Mouse (Mus musculus): ENCODE measurements around the gene C1ql4. TPM values are rescaled to one million over a fixed set of nuclear protein-coding genes. Genes with fewer than 3 reads are reported as not detected.

C1ql4 gene
- polyA plus RNA-seq, 1 experiment from 2014 or later: 0.27 TPM

DNA sequence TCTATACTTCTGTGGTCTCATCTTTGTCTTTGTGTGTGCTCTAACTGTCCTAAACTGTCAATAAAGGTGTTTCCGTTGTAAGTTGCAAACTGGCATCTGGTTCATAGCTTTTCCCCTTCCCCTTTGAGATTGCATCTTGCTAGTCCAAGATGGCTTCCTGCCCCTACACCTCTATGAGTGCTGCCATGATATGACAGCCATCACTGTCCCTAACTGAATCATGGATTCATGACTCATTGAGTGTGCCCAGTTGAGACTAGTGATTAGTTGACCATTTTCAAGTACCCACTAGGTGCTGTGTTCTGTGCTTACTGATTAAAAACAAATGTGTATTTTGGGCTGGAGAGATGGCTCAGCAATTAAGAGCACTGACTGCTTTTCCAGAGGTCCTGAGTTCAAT lies 49.6 kb downstream of the C1ql4 start:
- H3K36me3 ChIP-seq (ENCODE audit: control insufficient read depth, insufficient read depth, low read length): peaks cover 14% of the 10 kb centered on the region
- H3K9ac ChIP-seq (ENCODE audit: low read depth, low read length): no peak overlapping the region
- H3K27ac ChIP-seq (ENCODE audit: low read depth, low read length): no peak overlapping the region
- no peak overlapping the region for H3K4me3 ChIP-seq (ENCODE audit: low read depth, low read length)
- H3K27me3 ChIP-seq (ENCODE audit: control insufficient read depth, insufficient read depth, low read length): no peaks in the 10 kb centered on the region
- no peaks in the 10 kb centered on the region for H3K9me3 ChIP-seq (replicated peaks; ENCODE audit: control insufficient read depth, low read length)
- no peak for ATAC-seq (replicated peaks; ENCODE audit: insufficient number of reproducible peaks, low FRiP score, low TSS enrichment)
- 100% methylated on average over 1 of the region's 1 CpGs for WGBS (ENCODE audit: insufficient replicate concordance)
- no peak overlapping the region for H3K4me2 ChIP-seq
- peaks cover 11% of the 10 kb centered on the region for H3K4me1 ChIP-seq (ENCODE audit: control insufficient read depth, insufficient read depth, low read length)

DNA sequence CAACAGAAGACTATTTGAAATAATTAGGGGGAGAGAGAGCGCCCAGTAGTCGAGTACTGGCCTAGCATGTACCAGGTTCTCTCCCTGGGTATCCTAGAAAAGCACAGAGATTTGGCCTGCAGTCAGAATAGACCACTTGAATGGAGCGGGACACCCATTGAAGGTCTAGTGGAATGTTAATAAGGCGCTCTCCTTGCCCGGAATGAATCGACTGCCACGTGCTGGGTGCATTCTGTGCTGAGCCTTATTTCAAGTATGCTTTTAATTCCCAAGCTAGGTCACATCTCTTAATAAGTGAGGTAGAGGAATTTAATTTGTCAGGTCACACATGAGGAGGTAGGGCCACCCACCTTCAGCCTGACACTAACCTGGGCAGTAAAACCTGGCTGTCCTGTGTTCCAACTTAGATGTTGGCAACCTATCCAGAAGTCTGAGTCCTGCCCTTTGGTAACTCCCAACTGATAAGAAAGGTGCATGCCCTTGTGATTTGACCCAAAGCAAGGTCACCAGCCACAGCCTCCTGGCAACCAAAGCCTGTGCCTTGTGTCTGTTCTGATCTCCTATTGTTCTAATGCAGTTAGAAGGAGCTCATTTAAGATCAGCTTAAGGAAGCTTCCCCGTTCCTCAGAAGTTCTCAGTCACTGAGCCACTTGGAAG lies 51.2 kb downstream of the C1ql4 start:
- H3K9ac ChIP-seq (ENCODE audit: low read depth, low read length): no peak overlapping the region
- 86% methylated on average over 8 of the region's 8 CpGs for WGBS (ENCODE audit: insufficient replicate concordance)
- ATAC-seq (replicated peaks; ENCODE audit: insufficient number of reproducible peaks, low FRiP score, low TSS enrichment): no peak
- H3K4me2 ChIP-seq: no peak overlapping the region
- H3K4me1 ChIP-seq (ENCODE audit: control insufficient read depth, insufficient read depth, low read length): peaks cover 24% of the 10 kb centered on the region
- H3K27me3 ChIP-seq (ENCODE audit: control insufficient read depth, insufficient read depth, low read length): no peaks in the 10 kb centered on the region
- no peak overlapping the region for H3K4me3 ChIP-seq (ENCODE audit: low read depth, low read length)
- H3K36me3 ChIP-seq (ENCODE audit: control insufficient read depth, insufficient read depth, low read length): peaks cover 14% of the 10 kb centered on the region
- no peak overlapping the region for H3K27ac ChIP-seq (ENCODE audit: low read depth, low read length)
- H3K9me3 ChIP-seq (replicated peaks; ENCODE audit: control insufficient read depth, low read length): no peaks in the 10 kb centered on the region

- Histone ChIP-seq H3K4me1 (ENCODE audit: control insufficient read depth, insufficient read depth, low read length) (peaks cover 22% of the 10 kb centered on the region), H3K36me3 (ENCODE audit: control insufficient read depth, insufficient read depth, low read length) (peaks cover 14% of the 10 kb centered on the region), H3K4me3 (ENCODE audit: low read depth, low read length) (no peak overlapping the region), H3K27ac (ENCODE audit: low read depth, low read length) (no peak overlapping the region), H3K4me2 (no peak overlapping the region), H3K9me3 (replicated peaks; ENCODE audit: control insufficient read depth, low read length) (no peaks in the 10 kb centered on the region), H3K27me3 (ENCODE audit: control insufficient read depth, insufficient read depth, low read length) (no peaks in the 10 kb centered on the region), H3K9ac (ENCODE audit: low read depth, low read length) (no peak overlapping the region)
- ATAC-seq (replicated peaks; ENCODE audit: insufficient number of reproducible peaks, low FRiP score, low TSS enrichment): no peak
- WGBS (ENCODE audit: insufficient replicate concordance): 78% methylated on average over 4 of the region's 4 CpGs
Observed at GRCm38 (mm10) chr15:99035431-99035830, 52.2 kb downstream of the C1ql4 start.

Small RNA genes within 50 kb of the gene (microRNA-seq; reads per million reads assigned to microRNA genes)
- gene Mir6960 (ENCODE audit: borderline number of aligned reads): 2.0 reads per million, percentile 25 among the genes with 10 or more reads in this experiment

Other genes with a start within 250 kb of the C1ql4 start
- gene Kmt2d, start 216.6 kb downstream of the C1ql4 start, polyA plus RNA-seq (2014; fragmentation: Nextera tagmentation; extraction: Ambion mirVana): 12.7 and 16.1 TPM in 2 replicates
- gene Rhebl1, start 193.3 kb downstream of the C1ql4 start, polyA plus RNA-seq (2014; fragmentation: Nextera tagmentation; extraction: Ambion mirVana): 6.5 and 8.8 TPM in 2 replicates
- 2.5 and 5.0 TPM in 2 replicates for gene Dhh, start 189.3 kb downstream of the C1ql4 start, polyA plus RNA-seq (2014; fragmentation: Nextera tagmentation; extraction: Ambion mirVana)
- gene Lmbr1l, start 169.6 kb downstream of the C1ql4 start, polyA plus RNA-seq (2014; fragmentation: Nextera tagmentation; extraction: Ambion mirVana): 4.0 and 5.7 TPM in 2 replicates
- gene Tuba1b, start 153.3 kb downstream of the C1ql4 start, polyA plus RNA-seq (2014; fragmentation: Nextera tagmentation; extraction: Ambion mirVana): 1,819 and 1,826 TPM in 2 replicates
- not detected in 2 replicates for gene Gm49450, start 134.3 kb downstream of the C1ql4 start, polyA plus RNA-seq (2014; fragmentation: Nextera tagmentation; extraction: Ambion mirVana)
- gene Tuba1a, start 134.1 kb downstream of the C1ql4 start, polyA plus RNA-seq (2014; fragmentation: Nextera tagmentation; extraction: Ambion mirVana): 1,237 and 1,376 TPM in 2 replicates
- 167 and 169 TPM in 2 replicates for gene Tuba1c, start 57.9 kb downstream of the C1ql4 start, polyA plus RNA-seq (2014; fragmentation: Nextera tagmentation; extraction: Ambion mirVana)
- gene Prph, start 32.6 kb downstream of the C1ql4 start, polyA plus RNA-seq (2014; fragmentation: Nextera tagmentation; extraction: Ambion mirVana): 0.09 and 0.59 TPM in 2 replicates
- gene Troap, start 13.2 kb downstream of the C1ql4 start, polyA plus RNA-seq (2014; fragmentation: Nextera tagmentation; extraction: Ambion mirVana): 21.1 and 22.0 TPM in 2 replicates
- 0.96 and 1.7 TPM in 2 replicates for gene Dnajc22, start 5.4 kb upstream of the C1ql4 start, polyA plus RNA-seq (2014; fragmentation: Nextera tagmentation; extraction: Ambion mirVana)
- gene Spats2, start 38.1 kb upstream of the C1ql4 start, polyA plus RNA-seq (2014; fragmentation: Nextera tagmentation; extraction: Ambion mirVana): 43.5 and 45.2 TPM in 2 replicates
- 0.14 TPM in 1 of 2 replicates, not detected in the other for gene Kcnh3, start 137.0 kb upstream of the C1ql4 start, polyA plus RNA-seq (2014; fragmentation: Nextera tagmentation; extraction: Ambion mirVana)
- gene Mcrs1, start 164.1 kb upstream of the C1ql4 start, polyA plus RNA-seq (2014; fragmentation: Nextera tagmentation; extraction: Ambion mirVana): 154 and 162 TPM in 2 replicates
- 34.6 and 37.4 TPM in 2 replicates for gene Prpf40b, start 207.3 kb upstream of the C1ql4 start, polyA plus RNA-seq (2014; fragmentation: Nextera tagmentation; extraction: Ambion mirVana)
- gene Fam186b, start 208.1 kb upstream of the C1ql4 start, polyA plus RNA-seq (2014; fragmentation: Nextera tagmentation; extraction: Ambion mirVana): 0.17 and 0.66 TPM in 2 replicates

Data from heart, embryonic 11.5 days (tissue).